Mouse (Mus musculus) G1E (cell line): Measurements from ENCODE around the gene Specc1.

Source experiments
- CTCF ChIP-seq: IDR thresholded peaks from 2 replicates; pipeline ENCODE4 v1.5.1; 2012; ENCODE audit warnings: low read depth, low read length, inconsistent platforms, mixed read lengths
- GATA1 ChIP-seq: IDR thresholded peaks from 2 replicates; pipeline ENCODE4 v1.6.1; 2012; ENCODE audit warnings: borderline replicate concordance, low read length, inconsistent platforms, mixed read lengths
- TAL1 ChIP-seq: conservative IDR thresholded peaks from 2 replicates; pipeline ENCODE4 v1.6.1; 2012; ENCODE audit warnings: low read depth, low read length, inconsistent platforms, mixed read lengths

DNA sequence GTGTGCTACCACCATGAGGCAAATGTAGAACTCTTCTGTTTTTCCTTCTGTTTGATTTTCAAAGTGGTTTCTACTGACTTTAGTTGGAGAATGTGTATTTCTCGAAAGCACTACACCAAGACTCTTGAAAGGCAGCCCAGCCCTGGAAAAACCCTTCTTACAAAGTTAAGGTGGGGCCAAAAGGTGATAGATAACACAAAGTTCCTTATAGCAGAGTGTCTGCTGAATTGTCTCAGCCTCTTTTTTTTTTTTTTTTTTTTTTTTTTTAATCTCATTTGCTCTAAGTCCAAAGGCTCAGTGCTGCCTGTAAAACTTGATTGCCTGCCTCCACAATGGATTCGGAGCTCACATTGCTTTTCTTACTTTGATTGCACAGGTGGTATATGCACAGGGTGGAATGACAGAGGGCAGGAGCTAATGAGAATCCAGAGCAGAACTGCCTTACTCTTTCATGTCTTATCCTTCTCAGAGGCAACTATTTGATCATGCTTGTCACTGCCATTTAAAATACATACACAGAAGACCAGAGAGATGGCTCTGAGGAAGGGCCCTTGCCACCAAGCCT is 150.8 kb downstream of the Specc1 start:
- no peak for TF ChIP-seq CTCF
- TF ChIP-seq GATA1: no peak
- no peak for TF ChIP-seq TAL1
